Mouse (Mus musculus): Measurements from ENCODE around the gene Dync1h1.

GRCm38 (mm10) chr12:110572351-110572750 is 28.9 kb upstream of the Dync1h1 start:
- no peak for TF ChIP-seq POLR2A (IDR thresholded peaks at IDR 0.05; ENCODE audit: borderline replicate concordance, control insufficient read depth, low read depth, low read length)
- TF ChIP-seq CTCF (IDR thresholded peaks at IDR 0.05; ENCODE audit: control insufficient read depth, insufficient read depth, low read length): no peak
